Mouse (Mus musculus): ENCODE data around the gene Ascc1. TPM values are rescaled to one million over a fixed set of nuclear protein-coding genes. Genes with fewer than 3 reads are reported as not detected.

The Ascc1 gene
- polyA plus RNA-seq, 1 experiment from 2014 or later: 43.3 TPM

- no peak for ATAC-seq (ENCODE audit: insufficient number of reproducible peaks, insufficient read depth, low FRiP score, low read depth)
Observed at GRCm38 (mm10) chr10:60113965-60114690, 111.5 kb downstream of the Ascc1 start.

GRCm38 (mm10) chr10:60115345-60116185 is 113.0 kb downstream of the Ascc1 start:
- no peaks in the 10 kb centered on the region for H3K36me3 ChIP-seq (ENCODE audit: control insufficient read depth, insufficient read depth, low read length)
- H3K27me3 ChIP-seq (ENCODE audit: control insufficient read depth, insufficient read depth, low read length): peaks cover 44% of the 10 kb centered on the region
- no peaks in the 10 kb centered on the region for H3K9me3 ChIP-seq (ENCODE audit: control insufficient read depth, low read length)
- no peak overlapping the region for H3K4me3 ChIP-seq (ENCODE audit: control insufficient read depth in 1 of 2, insufficient read depth in 1 of 2, low read depth in 1 of 2, low read length in 2 of 2)
- no peak overlapping the region for H3K9ac ChIP-seq (ENCODE audit: low read length)
- no peak overlapping the region for H3K27ac ChIP-seq (replicated peaks in 1 of 2; ENCODE audit: control insufficient read depth in 1 of 2, insufficient read depth in 1 of 2, low read depth in 2 of 2, low read length in 2 of 2)
- ATAC-seq (ENCODE audit: insufficient number of reproducible peaks, insufficient read depth, low FRiP score, low read depth): no peak
- WGBS: 30% methylated on average over 14 of the region's 14 CpGs
- peaks cover 12% of the 10 kb centered on the region in 2 experiments for H3K4me1 ChIP-seq (ENCODE audit: control insufficient read depth in 2 of 2, insufficient read depth in 2 of 2, low read length in 2 of 2)
- no peak overlapping the region for H3K4me2 ChIP-seq (ENCODE audit: low read length)

More at GRCm38 (mm10) chr10:60113965-60114690, 111.5 kb downstream of the Ascc1 start:
- Histone ChIP-seq H3K9me3 (ENCODE audit: control insufficient read depth, low read length) (no peaks in the 10 kb centered on the region), H3K4me1 (ENCODE audit: control insufficient read depth in 2 of 2, insufficient read depth in 2 of 2, low read length in 2 of 2) (peaks cover 12% of the 10 kb centered on the region in 2 experiments), H3K27ac (replicated peaks in 1 of 2; ENCODE audit: control insufficient read depth in 1 of 2, insufficient read depth in 1 of 2, low read depth in 2 of 2, low read length in 2 of 2) (no peak overlapping the region), H3K9ac (ENCODE audit: low read length) (no peak overlapping the region), H3K4me3 (ENCODE audit: control insufficient read depth in 1 of 2, insufficient read depth in 1 of 2, low read depth in 1 of 2, low read length in 2 of 2) (no peak overlapping the region), H3K36me3 (ENCODE audit: control insufficient read depth, insufficient read depth, low read length) (no peaks in the 10 kb centered on the region), H3K27me3 (ENCODE audit: control insufficient read depth, insufficient read depth, low read length) (peaks cover 57% of the 10 kb centered on the region), H3K4me2 (ENCODE audit: low read length) (no peak overlapping the region)
- 90% methylated on average over 9 of the region's 9 CpGs for WGBS

GRCm38 (mm10) chr10:60116997-60117396 is 114.4 kb downstream of the Ascc1 start:
- no peak overlapping the region for H3K9ac ChIP-seq (ENCODE audit: low read length)
- H3K36me3 ChIP-seq (ENCODE audit: control insufficient read depth, insufficient read depth, low read length): no peaks in the 10 kb centered on the region
- no peak overlapping the region for H3K27ac ChIP-seq (replicated peaks in 1 of 2; ENCODE audit: control insufficient read depth in 1 of 2, insufficient read depth in 1 of 2, low read depth in 2 of 2, low read length in 2 of 2)
- H3K4me3 ChIP-seq (ENCODE audit: control insufficient read depth in 1 of 2, insufficient read depth in 1 of 2, low read depth in 1 of 2, low read length in 2 of 2): no peak overlapping the region
- H3K9me3 ChIP-seq (ENCODE audit: control insufficient read depth, low read length): no peaks in the 10 kb centered on the region
- 51% methylated on average over 4 of the region's 4 CpGs for WGBS
- peaks cover 44% of the 10 kb centered on the region for H3K27me3 ChIP-seq (ENCODE audit: control insufficient read depth, insufficient read depth, low read length)
- no peak overlapping the region for H3K4me2 ChIP-seq (ENCODE audit: low read length)
- no peak for ATAC-seq (ENCODE audit: insufficient number of reproducible peaks, insufficient read depth, low FRiP score, low read depth)
- H3K4me1 ChIP-seq (ENCODE audit: control insufficient read depth in 2 of 2, insufficient read depth in 2 of 2, low read length in 2 of 2): peaks cover 12% of the 10 kb centered on the region in 2 experiments

DNA sequence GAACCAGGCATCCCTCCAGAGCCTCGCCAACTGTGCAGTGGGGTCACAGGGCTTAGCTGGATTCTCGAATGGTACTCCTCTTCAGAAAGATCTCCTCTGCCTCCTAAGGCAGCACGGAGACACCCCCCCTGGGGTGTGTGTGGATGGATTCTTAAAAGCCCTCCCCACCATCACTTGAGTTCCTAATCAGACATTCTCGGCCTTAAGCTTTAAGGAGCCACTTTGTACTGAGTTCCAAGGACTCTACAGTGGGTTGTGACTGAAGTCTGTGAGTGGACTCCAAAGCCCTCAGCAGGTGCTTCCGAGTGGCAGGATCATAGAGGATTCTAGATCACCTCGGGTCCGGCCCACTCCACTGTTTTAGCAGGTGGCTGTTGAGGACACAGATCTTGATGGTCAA is 115.9 kb downstream of the Ascc1 start:
- H3K4me1 ChIP-seq (ENCODE audit: control insufficient read depth in 2 of 2, insufficient read depth in 2 of 2, low read length in 2 of 2): peaks cover 12% of the 10 kb centered on the region in 2 experiments
- H3K4me2 ChIP-seq (ENCODE audit: low read length): no peak overlapping the region
- no peak overlapping the region for H3K4me3 ChIP-seq (ENCODE audit: control insufficient read depth in 1 of 2, insufficient read depth in 1 of 2, low read depth in 1 of 2, low read length in 2 of 2)
- no peaks in the 10 kb centered on the region for H3K36me3 ChIP-seq (ENCODE audit: control insufficient read depth, insufficient read depth, low read length)
- peaks cover 37% of the 10 kb centered on the region for H3K27me3 ChIP-seq (ENCODE audit: control insufficient read depth, insufficient read depth, low read length)
- WGBS: 41% methylated on average over 7 of the region's 7 CpGs
- H3K9ac ChIP-seq (ENCODE audit: low read length): no peak overlapping the region
- ATAC-seq (ENCODE audit: insufficient number of reproducible peaks, insufficient read depth, low FRiP score, low read depth): no peak
- no peaks in the 10 kb centered on the region for H3K9me3 ChIP-seq (ENCODE audit: control insufficient read depth, low read length)
- no peak overlapping the region for H3K27ac ChIP-seq (replicated peaks in 1 of 2; ENCODE audit: control insufficient read depth in 1 of 2, insufficient read depth in 1 of 2, low read depth in 2 of 2, low read length in 2 of 2)

GRCm38 (mm10) chr10:60120630-60121029 is 118.0 kb downstream of the Ascc1 start:
- Histone ChIP-seq H3K4me1 (ENCODE audit: control insufficient read depth in 2 of 2, insufficient read depth in 2 of 2, low read length in 2 of 2) (peaks cover 12% of the 10 kb centered on the region in 2 experiments), H3K27me3 (ENCODE audit: control insufficient read depth, insufficient read depth, low read length) (peaks cover 29% of the 10 kb centered on the region), H3K36me3 (ENCODE audit: control insufficient read depth, insufficient read depth, low read length) (no peaks in the 10 kb centered on the region), H3K4me3 (ENCODE audit: control insufficient read depth in 1 of 2, insufficient read depth in 1 of 2, low read depth in 1 of 2, low read length in 2 of 2) (no peak overlapping the region), H3K9ac (ENCODE audit: low read length) (no peak overlapping the region), H3K9me3 (ENCODE audit: control insufficient read depth, low read length) (no peaks in the 10 kb centered on the region), H3K27ac (replicated peaks in 1 of 2; ENCODE audit: control insufficient read depth in 1 of 2, insufficient read depth in 1 of 2, low read depth in 2 of 2, low read length in 2 of 2) (no peak overlapping the region), H3K4me2 (ENCODE audit: low read length) (no peak overlapping the region)
- 85% methylated on average over 4 of the region's 4 CpGs for WGBS
- ATAC-seq (ENCODE audit: insufficient number of reproducible peaks, insufficient read depth, low FRiP score, low read depth): no peak

GRCm38 (mm10) chr10:60124078-60124477 is 121.5 kb downstream of the Ascc1 start:
- Histone ChIP-seq H3K27ac (replicated peaks in 1 of 2; ENCODE audit: control insufficient read depth in 1 of 2, insufficient read depth in 1 of 2, low read depth in 2 of 2, low read length in 2 of 2) (no peak overlapping the region), H3K27me3 (ENCODE audit: control insufficient read depth, insufficient read depth, low read length) (peaks cover 26% of the 10 kb centered on the region), H3K9ac (ENCODE audit: low read length) (no peak overlapping the region), H3K4me3 (ENCODE audit: control insufficient read depth in 1 of 2, insufficient read depth in 1 of 2, low read depth in 1 of 2, low read length in 2 of 2) (no peak overlapping the region), H3K9me3 (ENCODE audit: control insufficient read depth, low read length) (no peaks in the 10 kb centered on the region), H3K4me1 (ENCODE audit: control insufficient read depth in 2 of 2, insufficient read depth in 2 of 2, low read length in 2 of 2) (no peaks in the 10 kb centered on the region), H3K4me2 (ENCODE audit: low read length) (no peak overlapping the region), H3K36me3 (ENCODE audit: control insufficient read depth, insufficient read depth, low read length) (no peaks in the 10 kb centered on the region)
- WGBS: 55% methylated on average over 6 of the region's 6 CpGs
- ATAC-seq (ENCODE audit: insufficient number of reproducible peaks, insufficient read depth, low FRiP score, low read depth): no peak

- H3K27me3 ChIP-seq (ENCODE audit: control insufficient read depth, insufficient read depth, low read length): peaks cover 28% of the 10 kb centered on the region
- 17% methylated on average over 20 of the region's 22 CpGs for WGBS
- H3K9me3 ChIP-seq (ENCODE audit: control insufficient read depth, low read length): no peaks in the 10 kb centered on the region
- no peak overlapping the region for H3K27ac ChIP-seq (replicated peaks in 1 of 2; ENCODE audit: control insufficient read depth in 1 of 2, insufficient read depth in 1 of 2, low read depth in 2 of 2, low read length in 2 of 2)
- H3K36me3 ChIP-seq (ENCODE audit: control insufficient read depth, insufficient read depth, low read length): no peaks in the 10 kb centered on the region
- ATAC-seq (ENCODE audit: insufficient number of reproducible peaks, insufficient read depth, low FRiP score, low read depth): no peak
- no peaks in the 10 kb centered on the region for H3K4me1 ChIP-seq (ENCODE audit: control insufficient read depth in 2 of 2, insufficient read depth in 2 of 2, low read length in 2 of 2)
- H3K4me2 ChIP-seq (ENCODE audit: low read length): peak overlapping the region; percentile 39
- no peak overlapping the region for H3K4me3 ChIP-seq (ENCODE audit: control insufficient read depth in 1 of 2, insufficient read depth in 1 of 2, low read depth in 1 of 2, low read length in 2 of 2)
- H3K9ac ChIP-seq (ENCODE audit: low read length): no peak overlapping the region
Observed at GRCm38 (mm10) chr10:60125529-60126327, 123.1 kb downstream of the Ascc1 start.

Data from heart, embryonic 14.5 days (tissue).